Mouse (Mus musculus) ES-Bruce4 (cell line): ENCODE measurements at regions not wholly inside any gene's neighbourhood (a gene's known extent, or its start where the extent isn't known, plus 50 kb on each side); places are given as distances from the start of the nearest gene placed in this dataset.

Source experiments
- CTCF ChIP-seq: IDR thresholded peaks from one replicate; pipeline ENCODE4 v1.8.1; 2011; ENCODE audit warnings: low read depth, low read length
- EP300 ChIP-seq: IDR thresholded peaks from 2 replicates; pipeline ENCODE4 v1.6.1; 2011; ENCODE audit warnings: low read depth, low read length; ENCODE audit not compliant: insufficient read depth
- POLR2A ChIP-seq: IDR thresholded peaks from one replicate; pipeline ENCODE4 v1.8.1; 2011; ENCODE audit warnings: low read length; ENCODE audit not compliant: insufficient read depth

DNA sequence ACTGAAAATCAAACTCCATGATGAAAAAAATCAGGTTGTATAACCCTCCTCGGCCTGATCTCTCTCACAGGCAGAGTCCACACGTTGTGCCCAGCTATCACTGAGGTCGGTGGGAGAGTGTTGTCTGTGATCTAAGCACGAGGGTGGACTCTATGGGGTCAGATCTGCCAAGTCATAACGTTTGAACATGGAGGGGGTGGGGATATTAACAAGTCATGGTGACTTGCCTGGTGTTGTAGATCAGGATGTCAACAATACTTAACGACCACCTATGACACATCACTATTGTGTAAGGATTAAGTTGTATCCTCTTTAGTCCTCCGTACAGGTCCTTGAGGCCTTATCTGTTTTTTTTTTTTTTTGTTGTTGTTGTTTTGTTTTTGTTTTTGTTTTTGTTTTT is 74.8 kb downstream of the Gm5426 start:
- TF ChIP-seq CTCF (no peak), POLR2A (no peak), EP300 (no peak)
